Mouse (Mus musculus) megakaryocyte, embryonic 14.5 days (primary cell): Measurements from ENCODE around the gene Prr7.

Experiments used
- FLI1 ChIP-seq: IDR thresholded peaks from 2 replicates; pipeline ENCODE4 v1.6.1; 2012; ENCODE audit warnings: low read length, inconsistent platforms, mixed read lengths
- GATA1 ChIP-seq: IDR thresholded peaks from 3 replicates; pipeline ENCODE4 v1.6.1; 2012; ENCODE audit warnings: mixed read lengths, low read length, inconsistent platforms, borderline replicate concordance

DNA sequence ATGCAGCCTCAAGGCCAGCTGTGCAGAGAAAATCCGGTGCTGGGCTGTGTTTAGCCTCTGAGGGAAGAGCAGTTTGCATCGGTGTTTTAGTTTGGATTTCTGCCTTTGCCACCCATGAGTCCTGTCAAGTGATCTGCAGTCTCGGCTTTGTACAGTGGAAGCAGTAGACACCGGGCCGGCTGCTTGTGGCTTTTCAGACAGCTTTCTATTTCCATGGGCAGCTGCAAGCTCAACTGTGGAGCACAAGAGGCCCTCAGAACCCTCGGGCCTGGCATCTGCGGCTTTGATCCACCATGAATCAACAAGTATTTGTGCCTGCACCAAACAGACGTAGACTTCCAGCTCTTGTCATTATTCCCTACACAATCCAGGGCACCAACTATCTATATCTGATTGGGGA lies 38.3 kb downstream of the Prr7 start:
- TF ChIP-seq GATA1: no peak
- no peak for TF ChIP-seq FLI1
